In genomic region chr3:119780876-119781275, GRCm38 (mm10) we compare ENCODE assay signal across 9 mouse cellular contexts. TPM values are rescaled to one million over a fixed set of nuclear protein-coding genes. Genes with fewer than 3 reads are reported as not detected.
A peak's percentile ranks its signal among the peaks of the same experiment; 100 is the strongest.
DNase-seq lines count a peak whose midpoint lies in the region; ATAC-seq and TF ChIP-seq lines count a peak whose summit lies in the region.
"Had no signal": no experiment of that assay in that cellular context is flagged by ENCODE, and none has a peak within 500 bp of the region (broad histone marks: within the 10 kb centered on the region; RNA-seq: fewer than 3 reads in every experiment).

No protein-coding gene starts in this region.

- TF ChIP-seq CTCF in liver, postnatal 0 days (IDR thresholded peaks at IDR 0.05; ENCODE audit: low read depth), result no peak

- H3K4me3 ChIP-seq in heart, embryonic 12.5 days, result peak overlapping the region; percentile 30
- peak overlapping the region; percentile 88 for H3K4me3 ChIP-seq in hindbrain, embryonic 10.5 days
- H3K4me3 ChIP-seq in liver, postnatal 0 days (ENCODE audit: low read depth, low read length), result no peak overlapping the region

- TF ChIP-seq EP300 in liver, postnatal 0 days (IDR thresholded peaks at IDR 0.05; ENCODE audit: low read depth), result no peak

- H3K4me1 ChIP-seq in heart, embryonic 12.5 days (replicated peaks), result peaks cover 23% of the 10 kb centered on the region
- peaks cover 37% of the 10 kb centered on the region for H3K4me1 ChIP-seq in hindbrain, embryonic 10.5 days (replicated peaks)
- peaks cover 18% of the 10 kb centered on the region for H3K4me1 ChIP-seq in liver, postnatal 0 days (ENCODE audit: insufficient read depth)

- H3K36me3 ChIP-seq in heart, embryonic 12.5 days, result peaks cover 9% of the 10 kb centered on the region; the same call in 1 of the 2 replicates
- H3K36me3 ChIP-seq in hindbrain, embryonic 10.5 days, result peaks cover 40% of the 10 kb centered on the region
- no peaks in the 10 kb centered on the region; the same call in 1 of the 2 replicates for H3K36me3 ChIP-seq in liver, postnatal 0 days (replicated peaks; ENCODE audit: insufficient read depth, low read length)

- H3K9ac ChIP-seq in heart, embryonic 12.5 days, result peak overlapping the region; percentile 65; the same call in 1 of the 2 replicates
- no peak overlapping the region for H3K9ac ChIP-seq in liver, postnatal 0 days (replicated peaks)

- DNase-seq in heart, postnatal 4 days, result no peak
- DNase-seq in NIH3T3 (ENCODE audit: low read depth), result peak; percentile 22
- DNase-seq in hindbrain, embryonic 10.5 days (ENCODE audit: low spot score), result no peak
- DNase-seq in liver, postnatal 0 days, result no peak
- no peak for DNase-seq in left cerebral cortex, adult 11 months (ENCODE audit: low spot score)
- no peak for DNase-seq in urinary bladder, postnatal 25 days (ENCODE audit: low spot score)
- DNase-seq in B cell, adult 2 months, result no peak
- DNase-seq: kidney, postnatal 14 days had no signal

- H3K9me3 ChIP-seq in heart, embryonic 12.5 days (replicated peaks), result no peaks in the 10 kb centered on the region
- no peaks in the 10 kb centered on the region for H3K9me3 ChIP-seq in hindbrain, embryonic 10.5 days
- H3K9me3 ChIP-seq in liver, postnatal 0 days (ENCODE audit: low read length), result no peaks in the 10 kb centered on the region

- ATAC-seq in heart, embryonic 12.5 days (ENCODE audit: insufficient number of reproducible peaks, low FRiP score), result no peak
- ATAC-seq in liver, postnatal 0 days, result no peak

- no peaks in the 10 kb centered on the region for H3K27me3 ChIP-seq in heart, embryonic 12.5 days (replicated peaks)
- H3K27me3 ChIP-seq in hindbrain, embryonic 10.5 days (ENCODE audit: insufficient read depth, poor library complexity, severe bottlenecking), result no peaks in the 10 kb centered on the region
- H3K27me3 ChIP-seq in liver, postnatal 0 days (ENCODE audit: insufficient read depth, low read length), result no peaks in the 10 kb centered on the region

- H3K27ac ChIP-seq in heart, embryonic 12.5 days (ENCODE audit: poor library complexity, severe bottlenecking), result no peak overlapping the region
- H3K27ac ChIP-seq in hindbrain, embryonic 10.5 days, result peak overlapping the region; percentile 64
- no peak overlapping the region for H3K27ac ChIP-seq in liver, postnatal 0 days (ENCODE audit: low read depth)

- peak overlapping the region; percentile 61 for H3K4me2 ChIP-seq in heart, embryonic 12.5 days
- H3K4me2 ChIP-seq in liver, postnatal 0 days (ENCODE audit: low read depth, low read length), result peak overlapping the region; percentile 47; the same call in 1 of the 2 replicates

RNA-seq across cellular contexts. Expression of gene Ptbp2, which starts 3.4 kb away (rescaled TPM):
- 75.6 and 79.8 TPM in 2 replicates for polyA plus RNA-seq in heart, embryonic 12.5 days (2016; fragmentation: Nextera tagmentation; extraction: Ambion mirVana)
- total RNA-seq in heart, postnatal 4 days (2021), result 10 to 100 TPM; 64.2 to 67.7 TPM
- 210 and 242 TPM in 2 replicates for polyA plus RNA-seq in hindbrain, embryonic 10.5 days (2016; fragmentation: Nextera tagmentation; extraction: Ambion mirVana)
- 8.1 and 9.1 TPM in 2 replicates for polyA plus RNA-seq in liver, postnatal 0 days (2015; fragmentation: Nextera tagmentation; extraction: Ambion mirVana)
